Comparison of ENCODE assay signal across 11 mouse cellular contexts in the genomic region with DNA sequence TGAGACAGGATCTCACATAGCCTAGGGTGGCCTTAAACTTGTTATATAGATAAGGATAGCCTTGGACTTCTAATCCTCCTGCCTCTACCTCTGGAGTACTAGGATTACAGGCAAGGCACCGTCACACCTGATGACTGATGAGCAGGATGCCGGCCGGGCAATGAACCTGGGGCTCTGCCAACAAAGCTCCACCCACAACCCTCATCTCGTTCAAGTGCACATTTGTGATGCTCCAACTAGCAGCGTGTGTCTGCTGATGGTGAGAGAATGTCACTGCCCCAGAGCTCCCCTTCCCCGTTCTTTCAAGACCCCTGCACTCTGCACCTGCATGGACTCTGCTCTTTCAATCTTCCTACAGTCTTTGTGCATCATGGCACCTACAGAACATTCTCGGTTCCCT.
"Had no signal": no experiment of that assay in that cellular context is flagged by ENCODE, and none has a peak within 500 bp of the region (broad histone marks: within the 10 kb centered on the region; RNA-seq: fewer than 3 reads in every experiment).

No protein-coding gene starts in this region.

- DNase-seq: liver, embryonic 13.5 days; lung, adult 2 months; lung, postnatal 14 days; lung, postnatal 4 days; midbrain, embryonic 14.5 days; right cerebral cortex, postnatal 25 days; spleen, adult 18-20 months; thymus, postnatal 25 days had no signal

- H3K4me2 ChIP-seq: liver, embryonic 13.5 days; midbrain, embryonic 11.5 days; stomach, embryonic 15.5 days had no signal

- H3K27me3 ChIP-seq: liver, embryonic 13.5 days; stomach, embryonic 15.5 days had no signal

- H3K27ac ChIP-seq: liver, embryonic 13.5 days; stomach, embryonic 15.5 days had no signal

- H3K4me3 ChIP-seq: liver, embryonic 13.5 days; stomach, embryonic 15.5 days had no signal

- ATAC-seq: intestine, postnatal 0 days had no signal

- H3K9ac ChIP-seq: liver, embryonic 13.5 days; stomach, embryonic 15.5 days had no signal

- H3K36me3 ChIP-seq: liver, embryonic 13.5 days; stomach, embryonic 15.5 days had no signal

- H3K9me3 ChIP-seq: liver, embryonic 13.5 days; stomach, embryonic 15.5 days had no signal

- H3K4me1 ChIP-seq: liver, embryonic 13.5 days; stomach, embryonic 15.5 days had no signal
